Mouse (Mus musculus) erythroblast, embryonic 14.5 days (primary cell): Measurements from ENCODE around the gene Alg1.

ENCODE experiments used
- GATA1 ChIP-seq: IDR thresholded peaks from 2 replicates; pipeline ENCODE4 v1.6.1; 2012; ENCODE audit warnings: low read length, inconsistent platforms, mixed read lengths
- TAL1 ChIP-seq: IDR thresholded peaks from 3 replicates; pipeline ENCODE4 v1.6.1; 2012; ENCODE audit warnings: low read length, inconsistent platforms, mixed read lengths

- TF ChIP-seq GATA1: no peak
- TF ChIP-seq TAL1: no peak
Observed at GRCm38 (mm10) chr16:5272371-5272770, 39.0 kb downstream of the Alg1 start.
